Comparison of ENCODE assay signal across 10 mouse cellular contexts in the genomic region with DNA sequence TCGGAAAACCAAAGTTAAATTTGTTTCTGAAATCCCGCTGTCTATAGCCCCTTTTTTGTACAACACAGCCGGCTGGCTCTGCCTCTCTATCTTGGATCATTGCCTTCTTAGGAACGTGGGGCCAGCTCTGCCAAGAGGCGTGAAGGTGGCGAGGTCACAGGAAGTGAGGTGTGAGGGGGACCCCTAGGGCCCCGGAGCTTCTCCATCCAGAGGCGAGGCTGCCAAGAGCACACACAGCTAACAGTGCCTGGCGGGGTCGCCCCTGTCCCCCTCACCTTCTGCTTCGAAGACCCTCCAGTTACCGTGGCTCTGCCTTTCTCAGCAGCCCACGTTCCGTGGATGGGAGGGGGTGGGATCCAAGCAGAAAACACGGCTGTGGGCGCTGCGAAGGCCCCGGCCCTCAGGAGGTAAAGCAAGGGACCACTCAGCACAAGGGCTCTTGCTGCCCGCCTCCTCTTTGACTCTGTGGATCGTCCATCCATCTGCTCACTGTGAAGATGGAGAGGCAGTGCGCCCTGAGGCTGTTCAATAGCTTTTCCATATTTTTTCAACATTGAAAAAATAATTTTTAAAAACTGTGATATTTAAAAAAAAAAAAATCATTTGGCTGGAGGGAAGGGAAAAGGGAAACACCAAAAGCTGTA. TPM values are rescaled to one million over a fixed set of nuclear protein-coding genes. Genes with fewer than 3 reads are reported as not detected.
DNase-seq lines count a peak whose midpoint lies in the region; ATAC-seq and TF ChIP-seq lines count a peak whose summit lies in the region.
"Had no signal": no experiment of that assay in that cellular context is flagged by ENCODE, and none has a peak within 500 bp of the region (broad histone marks: within the 10 kb centered on the region; RNA-seq: fewer than 3 reads in every experiment).

No protein-coding gene starts in this region.

- no peaks in the 10 kb centered on the region for H3K36me3 ChIP-seq in lung, embryonic 14.5 days (ENCODE audit: insufficient read depth)
- H3K36me3 ChIP-seq in forebrain, embryonic 14.5 days (ENCODE audit: control insufficient read depth, insufficient read depth, low read length) = peaks cover 19% of the 10 kb centered on the region
- H3K36me3 ChIP-seq in lung, postnatal 0 days (ENCODE audit: insufficient read depth, low read length) = no peaks in the 10 kb centered on the region

- peak overlapping the region; percentile 52 for H3K4me2 ChIP-seq in lung, embryonic 14.5 days
- no peak overlapping the region for H3K4me2 ChIP-seq in forebrain, embryonic 14.5 days (ENCODE audit: low read length)
- H3K4me2 ChIP-seq in lung, postnatal 0 days (replicated peaks; ENCODE audit: low read depth, low read length) = peak overlapping the region; percentile 25; the same call in 1 of the 2 replicates

- H3K4me3 ChIP-seq in gastrocnemius, adult 2 months = peak overlapping the region; percentile 17; the same call in 1 of the 2 replicates
- H3K4me3 ChIP-seq in lung, embryonic 14.5 days (ENCODE audit: low read depth, low read length) = peak overlapping the region; percentile 6; the same call in 1 of the 2 replicates
- no peak overlapping the region for H3K4me3 ChIP-seq in lung, adult 2 months (replicated peaks; ENCODE audit: extremely low read depth, low read depth, low read length)
- no peak overlapping the region for H3K4me3 ChIP-seq in forebrain, embryonic 14.5 days (ENCODE audit: low read depth, low read length)
- no peak overlapping the region for H3K4me3 ChIP-seq in lung, postnatal 0 days (ENCODE audit: low read depth, low read length)

- H3K9me3 ChIP-seq in lung, embryonic 14.5 days (ENCODE audit: low read depth, low read length) = no peaks in the 10 kb centered on the region
- no peaks in the 10 kb centered on the region for H3K9me3 ChIP-seq in forebrain, embryonic 14.5 days (replicated peaks; ENCODE audit: control insufficient read depth, low read length)
- H3K9me3 ChIP-seq in lung, postnatal 0 days (ENCODE audit: low read length) = no peaks in the 10 kb centered on the region

- H3K27ac ChIP-seq in gastrocnemius, adult 2 months = peak overlapping the region; percentile 62
- no peak overlapping the region for H3K27ac ChIP-seq in lung, embryonic 14.5 days (ENCODE audit: low read depth)
- no peak overlapping the region for H3K27ac ChIP-seq in forebrain, embryonic 14.5 days (ENCODE audit: low read depth, low read length)
- H3K27ac ChIP-seq in lung, postnatal 0 days (ENCODE audit: low read length) = no peak overlapping the region

- WGBS in lung, embryonic 14.5 days = 43% methylated on average over 21 of the region's 21 CpGs
- 58% methylated on average over 21 of the region's 21 CpGs for WGBS in lung, adult 2 months
- 79% methylated on average over 21 of the region's 21 CpGs for WGBS in forebrain, embryonic 14.5 days
- WGBS in lung, postnatal 0 days = 50% methylated on average over 21 of the region's 21 CpGs

- no peak for TF ChIP-seq POLR2A in lung, adult 2 months (IDR thresholded peaks at IDR 0.05; ENCODE audit: borderline replicate concordance, extremely low read depth, low read depth, low read length)

- peak; percentile 77 for ATAC-seq in lung, embryonic 14.5 days (ENCODE audit: insufficient read depth)
- peak; percentile 57; the same call in 1 of the 2 replicates for ATAC-seq in forebrain, embryonic 14.5 days
- ATAC-seq in lung, postnatal 0 days = no peak
- ATAC-seq in megakaryocyte, adult 5-6 weeks (ENCODE audit: poor library complexity, severe bottlenecking) = no peak

- H3K9ac ChIP-seq in lung, embryonic 14.5 days = no peak overlapping the region; the same call in 1 of the 2 replicates
- no peak overlapping the region for H3K9ac ChIP-seq in forebrain, embryonic 14.5 days (ENCODE audit: low read length)
- no peak overlapping the region for H3K9ac ChIP-seq in lung, postnatal 0 days (replicated peaks; ENCODE audit: low read depth)

- no peaks in the 10 kb centered on the region for H3K4me1 ChIP-seq in lung, embryonic 14.5 days (ENCODE audit: insufficient read depth)
- H3K4me1 ChIP-seq in lung, adult 2 months (ENCODE audit: control insufficient read depth, insufficient read depth, low read length) = no peaks in the 10 kb centered on the region
- H3K4me1 ChIP-seq in forebrain, embryonic 14.5 days (ENCODE audit: control insufficient read depth, insufficient read depth, low read length) = no peaks in the 10 kb centered on the region
- H3K4me1 ChIP-seq in lung, postnatal 0 days (ENCODE audit: insufficient read depth, low read depth, low read length) = no peaks in the 10 kb centered on the region

- DNase-seq in gastrocnemius, adult 2 months = peak; percentile 44
- DNase-seq in gastrocnemius, postnatal 36 days = no peak
- peak; percentile 54 for DNase-seq in lung, embryonic 14.5 days
- no peak for DNase-seq in lung, adult 2 months
- DNase-seq in forebrain, embryonic 14.5 days (ENCODE audit: low spot score) = no peak
- DNase-seq in lung, postnatal 0 days (ENCODE audit: low spot score) = no peak
- DNase-seq in MN1 (ENCODE audit: low spot score) = no peak
- DNase-seq: adrenal gland, adult 8-10 months had no signal

- no peak for TF ChIP-seq CTCF in gastrocnemius, adult 2 months (IDR thresholded peaks at IDR 0.05)
- TF ChIP-seq CTCF in lung, embryonic 14.5 days (IDR thresholded peaks at IDR 0.05; ENCODE audit: low read depth) = no peak
- TF ChIP-seq CTCF in lung, adult 2 months (IDR thresholded peaks at IDR 0.05; ENCODE audit: insufficient read depth, low read length) = no peak
- no peak for TF ChIP-seq CTCF in lung, postnatal 0 days (IDR thresholded peaks at IDR 0.05)

- no peaks in the 10 kb centered on the region for H3K27me3 ChIP-seq in lung, embryonic 14.5 days (ENCODE audit: insufficient read depth, low read length)
- no peaks in the 10 kb centered on the region for H3K27me3 ChIP-seq in forebrain, embryonic 14.5 days (replicated peaks; ENCODE audit: control insufficient read depth, insufficient read depth, low read length)
- no peaks in the 10 kb centered on the region for H3K27me3 ChIP-seq in lung, postnatal 0 days (replicated peaks; ENCODE audit: insufficient read depth, low read length)

- no peak for TF ChIP-seq EP300 in lung, postnatal 0 days (IDR thresholded peaks at IDR 0.05)

- intact Hi-C loops in gastrocnemius, adult 2 months (cut with DNase I) = no loop called here
- intact Hi-C loops in gastrocnemius, postnatal 36 days (cut with DNase I) = no loop called here

RNA-seq across cellular contexts. Expression of gene Tigit, which starts 25.4 kb away (rescaled TPM):
- not detected for total RNA-seq in gastrocnemius, adult 2 months (2021)
- not detected for total RNA-seq in gastrocnemius, postnatal 36 days (2021)
- not detected in 2 replicates for polyA plus RNA-seq in lung, embryonic 14.5 days (2014; fragmentation: Nextera tagmentation; extraction: Ambion mirVana)
- polyA plus RNA-seq in lung, adult 2 months (2012; rRNA removed) = 0.18 and 0.43 TPM in 2 replicates
- not detected in 2 replicates for polyA plus RNA-seq in forebrain, embryonic 14.5 days (2014; fragmentation: Nextera tagmentation; extraction: Ambion mirVana)
- not detected in 2 replicates for polyA plus RNA-seq in lung, postnatal 0 days (2015; fragmentation: Nextera tagmentation; extraction: Ambion mirVana)
- total RNA-seq in megakaryocyte, adult 5-6 weeks (2015) = 0.40 TPM in 1 of 2 replicates, not detected in the other
- total RNA-seq in megakaryocyte, adult 5-6 weeks (2017) = not detected in 2 replicates
- total RNA-seq: left cerebral cortex, postnatal 10 days had no signal

Comparison
In these comparisons a context has a peak if more than half of its experiments do, and no peak if none do; other contexts are left out.
1. DNase-seq: peak in gastrocnemius, adult 2 months (single experiment) and lung, embryonic 14.5 days (single experiment); none in gastrocnemius, postnatal 36 days (0 of 2), lung, adult 2 months (single experiment), forebrain, embryonic 14.5 days (single experiment), lung, postnatal 0 days (single experiment) and MN1 (single experiment).
2. H3K4me3 ChIP-seq: peak in gastrocnemius, adult 2 months (single experiment) and lung, embryonic 14.5 days (single experiment); none in lung, adult 2 months (single experiment), forebrain, embryonic 14.5 days (single experiment) and lung, postnatal 0 days (single experiment).
3. ATAC-seq: peak in lung, embryonic 14.5 days (single experiment) and forebrain, embryonic 14.5 days (single experiment); none in lung, postnatal 0 days (single experiment) and megakaryocyte, adult 5-6 weeks (single experiment).